In genomic region chr10:62540800-62541199, GRCm38 (mm10) we compare ENCODE assay signal across 31 mouse cellular contexts. TPM values are rescaled to one million over a fixed set of nuclear protein-coding genes. Genes with fewer than 3 reads are reported as not detected.
DNase-seq lines count a peak whose midpoint lies in the region; ATAC-seq and TF ChIP-seq lines count a peak whose summit lies in the region.
"Had no signal": no experiment of that assay in that cellular context is flagged by ENCODE, and none has a peak within 500 bp of the region (broad histone marks: within the 10 kb centered on the region; RNA-seq: fewer than 3 reads in every experiment).

No protein-coding gene starts in this region.

- peak; percentile 15; the same call in 1 of the 2 replicates for TF ChIP-seq POLR2A in CH12.LX (IDR thresholded peaks at IDR 0.05; ENCODE audit: low read depth, low read length)

- peak overlapping the region; percentile 38 to 67 (median 62) for H3K4me3 ChIP-seq in CH12.LX (replicated peaks in 1 of 3; ENCODE audit: low read depth in 2 of 3, low read length in 2 of 3, poor library complexity in 1 of 3)
- no peak overlapping the region for H3K4me3 ChIP-seq in liver, embryonic 11.5 days (ENCODE audit: low read depth, low read length)
- H3K4me3 ChIP-seq in liver, embryonic 16.5 days (ENCODE audit: low read depth, low read length) = no peak overlapping the region
- no peak overlapping the region for H3K4me3 ChIP-seq in hindbrain, embryonic 13.5 days
- H3K4me3 ChIP-seq: embryonic facial prominence, embryonic 10.5 days; embryonic facial prominence, embryonic 15.5 days; forebrain, embryonic 13.5 days; kidney, embryonic 15.5 days; limb, embryonic 10.5 days; limb, embryonic 15.5 days; lung, embryonic 15.5 days; midbrain, embryonic 10.5 days; midbrain, embryonic 15.5 days; neural tube, embryonic 15.5 days had no signal

- DNase-seq in CH12.LX (ENCODE audit: extremely low read depth) = peak; percentile 73
- peak; percentile 71 for DNase-seq in MEL-GATA-1-ER (ENCODE audit: extremely low read depth, low read depth)
- DNase-seq in liver, embryonic 11.5 days (ENCODE audit: low spot score) = no peak
- no peak for DNase-seq in B cell, adult 2 months
- no peak for DNase-seq in right cerebral cortex, postnatal 36 days (ENCODE audit: low spot score in 2 of 2)
- DNase-seq in lung, postnatal 25 days (ENCODE audit: low spot score) = no peak
- DNase-seq: adrenal gland, postnatal 14 days; cerebellum, adult 18-20 months; cerebellum, postnatal 14 days; gastrocnemius, postnatal 25 days; heart, postnatal 36 days; kidney, adult 11 months; kidney, postnatal 36 days; retina, postnatal 1 day; right cerebral cortex, postnatal 25 days had no signal

- ATAC-seq in liver, embryonic 11.5 days (replicated peaks; ENCODE audit: low FRiP score) = peak; percentile 93
- peak; percentile 75 for ATAC-seq in liver, embryonic 16.5 days (ENCODE audit: low read depth)
- ATAC-seq in hindbrain, embryonic 13.5 days (ENCODE audit: low FRiP score) = no peak
- ATAC-seq: forebrain, embryonic 13.5 days; inflammation-experienced regulatory T-cells, adult 6 months; midbrain, embryonic 15.5 days; Patski had no signal

- peak overlapping the region; percentile 91 for H3K4me2 ChIP-seq in CH12.LX (ENCODE audit: insufficient read depth, low read depth, poor library complexity, severe bottlenecking)
- peak overlapping the region; percentile 8; the same call in 1 of the 2 replicates for H3K4me2 ChIP-seq in liver, embryonic 11.5 days
- H3K4me2 ChIP-seq in liver, embryonic 16.5 days (ENCODE audit: low read depth, low read length) = no peak overlapping the region
- H3K4me2 ChIP-seq in hindbrain, embryonic 13.5 days = no peak overlapping the region
- H3K4me2 ChIP-seq: embryonic facial prominence, embryonic 15.5 days; forebrain, embryonic 13.5 days; heart, embryonic 11.5 days; hindbrain, embryonic 14.5 days; kidney, embryonic 15.5 days; limb, embryonic 15.5 days; lung, embryonic 15.5 days; midbrain, embryonic 15.5 days; neural tube, embryonic 15.5 days had no signal

- in situ Hi-C loops in CH12.LX (cut with MboI; ENCODE audit: low pct_ligation_motif_present, low pct_unique_long_range_greater_than_20kb, low sequenced_read_pairs) = loop anchor here (5.0 kb wide), 1 partner anchor 33 kb away; no protein-coding TSS in a partner anchor

- WGBS in liver, embryonic 11.5 days = 40% methylated on average over 3 of the region's 3 CpGs
- 32% methylated on average over 3 of the region's 3 CpGs for WGBS in liver, embryonic 16.5 days (ENCODE audit: insufficient replicate concordance)
- WGBS in hindbrain, embryonic 13.5 days = 76% methylated on average over 3 of the region's 3 CpGs

- H3K4me1 ChIP-seq in CH12.LX (ENCODE audit: control insufficient read depth in 1 of 2, insufficient read depth in 2 of 2) = peaks cover 10 to 55% of the 10 kb centered on the region in 2 experiments
- H3K4me1 ChIP-seq in liver, embryonic 11.5 days (replicated peaks; ENCODE audit: control insufficient read depth, insufficient read depth, low read length) = peaks cover 14% of the 10 kb centered on the region
- H3K4me1 ChIP-seq in liver, embryonic 16.5 days (ENCODE audit: control insufficient read depth, low read depth, low read length) = peaks cover 14% of the 10 kb centered on the region
- no peaks in the 10 kb centered on the region for H3K4me1 ChIP-seq in hindbrain, embryonic 13.5 days (replicated peaks)
- H3K4me1 ChIP-seq: embryonic facial prominence, embryonic 10.5 days; embryonic facial prominence, embryonic 15.5 days; forebrain, embryonic 13.5 days; kidney, embryonic 15.5 days; limb, embryonic 10.5 days; limb, embryonic 15.5 days; lung, embryonic 15.5 days; midbrain, embryonic 10.5 days; midbrain, embryonic 15.5 days; neural tube, embryonic 15.5 days had no signal

- peaks cover 9 to 17% of the 10 kb centered on the region in 2 experiments for H3K36me3 ChIP-seq in CH12.LX (replicated peaks in 1 of 2; ENCODE audit: control insufficient read depth in 1 of 2, insufficient read depth in 1 of 2, low read length in 1 of 2)
- H3K36me3 ChIP-seq in liver, embryonic 11.5 days (ENCODE audit: control insufficient read depth, insufficient read depth, low read length) = no peaks in the 10 kb centered on the region
- no peaks in the 10 kb centered on the region for H3K36me3 ChIP-seq in liver, embryonic 16.5 days (ENCODE audit: control insufficient read depth, insufficient read depth)
- no peaks in the 10 kb centered on the region for H3K36me3 ChIP-seq in hindbrain, embryonic 13.5 days
- H3K36me3 ChIP-seq: embryonic facial prominence, embryonic 10.5 days; embryonic facial prominence, embryonic 15.5 days; kidney, embryonic 15.5 days; limb, embryonic 10.5 days; limb, embryonic 15.5 days; lung, embryonic 15.5 days; midbrain, embryonic 10.5 days; midbrain, embryonic 15.5 days; neural tube, embryonic 15.5 days had no signal

- TF ChIP-seq EP300 in CH12.LX (IDR thresholded peaks at IDR 0.05; ENCODE audit: low read length) = no peak

- H3K27ac ChIP-seq in CH12.LX (ENCODE audit: insufficient read depth, low read depth) = peak overlapping the region; percentile 100
- H3K27ac ChIP-seq in liver, embryonic 11.5 days (ENCODE audit: low read depth, low read length) = no peak overlapping the region
- H3K27ac ChIP-seq in liver, embryonic 16.5 days (ENCODE audit: low read length) = no peak overlapping the region
- no peak overlapping the region for H3K27ac ChIP-seq in hindbrain, embryonic 13.5 days
- H3K27ac ChIP-seq: embryonic facial prominence, embryonic 10.5 days; embryonic facial prominence, embryonic 15.5 days; forebrain, embryonic 13.5 days; hindbrain, embryonic 14.5 days; kidney, embryonic 15.5 days; limb, embryonic 10.5 days; limb, embryonic 15.5 days; lung, embryonic 15.5 days; midbrain, embryonic 10.5 days; midbrain, embryonic 15.5 days; neural tube, embryonic 15.5 days had no signal

- dilution Hi-C loops in CH12.LX (cut with MboI; ENCODE audit: extremely low pct_ligation_motif_present, extremely low pct_unique_long_range_greater_than_20kb, low sequenced_read_pairs) = no loop called here

- peak overlapping the region; percentile 87 for H3K9ac ChIP-seq in CH12.LX (ENCODE audit: insufficient read depth, low read depth)
- peak overlapping the region; percentile 25; the same call in 1 of the 2 replicates for H3K9ac ChIP-seq in liver, embryonic 11.5 days (ENCODE audit: low read depth, low read length)
- no peak overlapping the region for H3K9ac ChIP-seq in liver, embryonic 16.5 days (ENCODE audit: low read depth, low read length)
- no peak overlapping the region for H3K9ac ChIP-seq in hindbrain, embryonic 13.5 days
- H3K9ac ChIP-seq: embryonic facial prominence, embryonic 15.5 days; forebrain, embryonic 13.5 days; hindbrain, embryonic 14.5 days; kidney, embryonic 15.5 days; limb, embryonic 15.5 days; lung, embryonic 15.5 days; midbrain, embryonic 15.5 days; neural tube, embryonic 15.5 days had no signal

- no peak for TF ChIP-seq CTCF in CH12.LX (conservative IDR thresholded peaks at IDR 0.05 in 1 of 2, IDR thresholded peaks at IDR 0.05 in 1 of 2; ENCODE audit: low read depth in 2 of 2, low read length in 2 of 2)

- H3K79me2 ChIP-seq in CH12.LX (replicated peaks; ENCODE audit: control insufficient read depth, extremely low read depth, insufficient read depth, poor library complexity, severe bottlenecking) = no peaks in the 10 kb centered on the region

- no peaks in the 10 kb centered on the region for H3K9me3 ChIP-seq in CH12.LX (replicated peaks; ENCODE audit: low read length)
- H3K9me3 ChIP-seq in liver, embryonic 11.5 days (ENCODE audit: control insufficient read depth, low read length) = no peaks in the 10 kb centered on the region
- H3K9me3 ChIP-seq in liver, embryonic 16.5 days (replicated peaks; ENCODE audit: control insufficient read depth, low read length) = no peaks in the 10 kb centered on the region
- no peaks in the 10 kb centered on the region for H3K9me3 ChIP-seq in hindbrain, embryonic 13.5 days
- H3K9me3 ChIP-seq: embryonic facial prominence, embryonic 10.5 days; embryonic facial prominence, embryonic 15.5 days; forebrain, embryonic 13.5 days; kidney, embryonic 15.5 days; limb, embryonic 10.5 days; limb, embryonic 15.5 days; lung, embryonic 15.5 days; midbrain, embryonic 10.5 days; midbrain, embryonic 15.5 days; neural tube, embryonic 15.5 days had no signal

- no peak for TF ChIP-seq RAD21 in CH12.LX (IDR thresholded peaks at IDR 0.05; ENCODE audit: low read depth, low read length)

- no peaks in the 10 kb centered on the region for H3K27me3 ChIP-seq in CH12.LX (replicated peaks)
- H3K27me3 ChIP-seq in liver, embryonic 11.5 days (replicated peaks; ENCODE audit: control insufficient read depth, insufficient read depth, low read length) = no peaks in the 10 kb centered on the region
- H3K27me3 ChIP-seq in liver, embryonic 16.5 days (ENCODE audit: control insufficient read depth, insufficient read depth, low read depth, low read length) = no peaks in the 10 kb centered on the region
- no peaks in the 10 kb centered on the region for H3K27me3 ChIP-seq in hindbrain, embryonic 13.5 days
- H3K27me3 ChIP-seq: embryonic facial prominence, embryonic 15.5 days; forebrain, embryonic 13.5 days; kidney, embryonic 15.5 days; limb, embryonic 15.5 days; lung, embryonic 15.5 days; midbrain, embryonic 15.5 days; neural tube, embryonic 15.5 days had no signal

TF ChIP-seq in CH12.LX, 34 proteins besides CTCF, POLR2A, EP300 and RAD21 (continues in another document):
- no peak; the same call in none of the 2 replicates for TF ChIP-seq ETS1 (conservative IDR thresholded peaks at IDR 0.05; ENCODE audit: low read depth, low read length)

RNA-seq across cellular contexts. Expression of gene Srgn, which starts 13.5 kb away (rescaled TPM):
- total RNA-seq in CH12.LX (2012; rRNA removed) = 334 and 519 TPM in 2 replicates
- 516 and 530 TPM in 2 replicates for total RNA-seq in CH12.LX (2014; rRNA removed)
- polyA plus RNA-seq in CH12.LX (2012; ENCODE audit: insufficient read length, low read depth) = 154 and 189 TPM in 2 replicates
- 59.2 and 66.1 TPM in 2 replicates for polyA plus RNA-seq in liver, embryonic 11.5 days (2014; fragmentation: Nextera tagmentation; extraction: Ambion mirVana)
- polyA plus RNA-seq in liver, embryonic 16.5 days (2015; fragmentation: Nextera tagmentation; extraction: Ambion mirVana) = 62.1 and 65.8 TPM in 2 replicates
- polyA plus RNA-seq in hindbrain, embryonic 13.5 days (2015; fragmentation: Nextera tagmentation; extraction: Ambion mirVana) = 8.3 and 10.9 TPM in 2 replicates
- polyA plus RNA-seq: Patski had no signal

RNA-seq across cellular contexts. Expression of gene Kif1bp, which starts 37.5 kb away (rescaled TPM):
- 14.6 and 15.3 TPM in 2 replicates for total RNA-seq in CH12.LX (2012; rRNA removed)
- total RNA-seq in CH12.LX (2014; rRNA removed) = 12.9 and 13.3 TPM in 2 replicates
- 22.5 and 23.1 TPM in 2 replicates for polyA plus RNA-seq in CH12.LX (2012; ENCODE audit: insufficient read length, low read depth)
- polyA plus RNA-seq in liver, embryonic 11.5 days (2014; fragmentation: Nextera tagmentation; extraction: Ambion mirVana) = 28.1 and 28.3 TPM in 2 replicates
- 8.6 and 9.9 TPM in 2 replicates for polyA plus RNA-seq in liver, embryonic 16.5 days (2015; fragmentation: Nextera tagmentation; extraction: Ambion mirVana)
- 66.8 and 68.0 TPM in 2 replicates for polyA plus RNA-seq in hindbrain, embryonic 13.5 days (2015; fragmentation: Nextera tagmentation; extraction: Ambion mirVana)

RNA-seq across cellular contexts. Expression of gene Vps26a, which starts 54.2 kb away (rescaled TPM):
- total RNA-seq in CH12.LX (2012; rRNA removed) = 14.2 and 17.1 TPM in 2 replicates
- total RNA-seq in CH12.LX (2014; rRNA removed) = 33.5 and 37.6 TPM in 2 replicates
- 32.3 and 32.5 TPM in 2 replicates for polyA plus RNA-seq in CH12.LX (2012; ENCODE audit: insufficient read length, low read depth)
- polyA plus RNA-seq in liver, embryonic 11.5 days (2014; fragmentation: Nextera tagmentation; extraction: Ambion mirVana) = 77.4 and 87.8 TPM in 2 replicates
- polyA plus RNA-seq in liver, embryonic 16.5 days (2015; fragmentation: Nextera tagmentation; extraction: Ambion mirVana) = 38.0 and 44.0 TPM in 2 replicates
- polyA plus RNA-seq in hindbrain, embryonic 13.5 days (2015; fragmentation: Nextera tagmentation; extraction: Ambion mirVana) = 65.1 and 65.4 TPM in 2 replicates

Comparison
In these comparisons a context has a peak if more than half of its experiments do, and no peak if none do; other contexts are left out.
1. H3K4me2 ChIP-seq: peak in CH12.LX (single experiment) and liver, embryonic 11.5 days (single experiment); none in liver, embryonic 16.5 days (single experiment) and hindbrain, embryonic 13.5 days (single experiment).
2. H3K9ac ChIP-seq: peak in CH12.LX (single experiment) and liver, embryonic 11.5 days (single experiment); none in liver, embryonic 16.5 days (single experiment) and hindbrain, embryonic 13.5 days (single experiment).
3. DNase-seq: peak in CH12.LX (single experiment) and MEL-GATA-1-ER (single experiment); none in liver, embryonic 11.5 days (single experiment), B cell, adult 2 months (0 of 2), right cerebral cortex, postnatal 36 days (0 of 2) and lung, postnatal 25 days (single experiment).
4. H3K4me3 ChIP-seq: peak in CH12.LX (3 of 3); none in liver, embryonic 11.5 days (single experiment), liver, embryonic 16.5 days (single experiment) and hindbrain, embryonic 13.5 days (single experiment).